Mouse (Mus musculus): ENCODE data around the gene Ctnna3. TPM values are rescaled to one million over a fixed set of nuclear protein-coding genes. Genes with fewer than 3 reads are reported as not detected.
A peak's percentile ranks its signal among the peaks of the same experiment; 100 is the strongest.

Ctnna3 gene
- polyA plus RNA-seq, 1 experiment from 2014 or later: 1.2 TPM

GRCm38 (mm10) chr10:63947266-63947665, 517.4 kb downstream of the Ctnna3 start:
- 86% methylated on average over 4 of the region's 4 CpGs for WGBS
- Histone ChIP-seq H3K4me3 (replicated peaks; ENCODE audit: low read length) (no peak overlapping the region), H3K27ac (ENCODE audit: low read length) (no peak overlapping the region), H3K9me3 (replicated peaks; ENCODE audit: control insufficient read depth, low read length) (no peaks in the 10 kb centered on the region), H3K36me3 (ENCODE audit: control insufficient read depth, insufficient read depth, low read length) (no peaks in the 10 kb centered on the region), H3K27me3 (ENCODE audit: control insufficient read depth, insufficient read depth, low read length) (no peaks in the 10 kb centered on the region), H3K9ac (ENCODE audit: low read length) (no peak overlapping the region), H3K4me2 (ENCODE audit: low read depth, low read length) (no peak overlapping the region), H3K4me1 (ENCODE audit: control insufficient read depth, insufficient read depth, low read length) (no peaks in the 10 kb centered on the region; the same call in 1 of the 2 replicates)
- no peak for ATAC-seq (ENCODE audit: insufficient read depth, low FRiP score)

GRCm38 (mm10) chr10:63950867-63951266, 521.0 kb downstream of the Ctnna3 start:
- H3K27me3 ChIP-seq (ENCODE audit: control insufficient read depth, insufficient read depth, low read length): no peaks in the 10 kb centered on the region
- no peaks in the 10 kb centered on the region for H3K9me3 ChIP-seq (replicated peaks; ENCODE audit: control insufficient read depth, low read length)
- no peaks in the 10 kb centered on the region for H3K36me3 ChIP-seq (ENCODE audit: control insufficient read depth, insufficient read depth, low read length)
- no peak overlapping the region for H3K9ac ChIP-seq (ENCODE audit: low read length)
- no peak overlapping the region for H3K27ac ChIP-seq (ENCODE audit: low read length)
- no peak overlapping the region for H3K4me2 ChIP-seq (ENCODE audit: low read depth, low read length)
- no peak overlapping the region for H3K4me3 ChIP-seq (replicated peaks; ENCODE audit: low read length)
- H3K4me1 ChIP-seq (ENCODE audit: control insufficient read depth, insufficient read depth, low read length): peaks cover 3% of the 10 kb centered on the region
- WGBS: 41% methylated on average over 8 of the region's 8 CpGs
- peak; percentile 62; the same call in 1 of the 2 replicates for ATAC-seq (ENCODE audit: insufficient read depth, low FRiP score)

GRCm38 (mm10) chr10:63951481-63951880, 521.6 kb downstream of the Ctnna3 start:
- Histone ChIP-seq H3K9ac (ENCODE audit: low read length) (no peak overlapping the region), H3K4me1 (ENCODE audit: control insufficient read depth, insufficient read depth, low read length) (peaks cover 3% of the 10 kb centered on the region), H3K9me3 (replicated peaks; ENCODE audit: control insufficient read depth, low read length) (no peaks in the 10 kb centered on the region), H3K27me3 (ENCODE audit: control insufficient read depth, insufficient read depth, low read length) (no peaks in the 10 kb centered on the region), H3K4me3 (replicated peaks; ENCODE audit: low read length) (no peak overlapping the region), H3K36me3 (ENCODE audit: control insufficient read depth, insufficient read depth, low read length) (no peaks in the 10 kb centered on the region), H3K27ac (ENCODE audit: low read length) (no peak overlapping the region), H3K4me2 (ENCODE audit: low read depth, low read length) (no peak overlapping the region)
- 69% methylated on average over 1 of the region's 1 CpGs for WGBS
- no peak for ATAC-seq (ENCODE audit: insufficient read depth, low FRiP score)

- Histone ChIP-seq H3K27ac (ENCODE audit: low read length) (no peak overlapping the region), H3K9me3 (replicated peaks; ENCODE audit: control insufficient read depth, low read length) (no peaks in the 10 kb centered on the region), H3K4me2 (ENCODE audit: low read depth, low read length) (no peak overlapping the region), H3K9ac (ENCODE audit: low read length) (no peak overlapping the region), H3K4me3 (replicated peaks; ENCODE audit: low read length) (no peak overlapping the region), H3K4me1 (ENCODE audit: control insufficient read depth, insufficient read depth, low read length) (peaks cover 3% of the 10 kb centered on the region), H3K36me3 (ENCODE audit: control insufficient read depth, insufficient read depth, low read length) (no peaks in the 10 kb centered on the region), H3K27me3 (ENCODE audit: control insufficient read depth, insufficient read depth, low read length) (no peaks in the 10 kb centered on the region)
- WGBS: 18% methylated on average over 6 of the region's 7 CpGs
- ATAC-seq (ENCODE audit: insufficient read depth, low FRiP score): peak; percentile 13; the same call in 1 of the 2 replicates
These were observed 524.5 kb downstream of the Ctnna3 start for GRCm38 (mm10) chr10:63954308-63954930.

GRCm38 (mm10) chr10:63972300-63972699, 542.4 kb downstream of the Ctnna3 start:
- Histone ChIP-seq H3K4me2 (ENCODE audit: low read depth, low read length) (no peak overlapping the region), H3K27ac (ENCODE audit: low read length) (no peak overlapping the region), H3K27me3 (ENCODE audit: control insufficient read depth, insufficient read depth, low read length) (no peaks in the 10 kb centered on the region), H3K9ac (ENCODE audit: low read length) (no peak overlapping the region), H3K9me3 (replicated peaks; ENCODE audit: control insufficient read depth, low read length) (no peaks in the 10 kb centered on the region), H3K4me3 (replicated peaks; ENCODE audit: low read length) (no peak overlapping the region), H3K4me1 (ENCODE audit: control insufficient read depth, insufficient read depth, low read length) (no peaks in the 10 kb centered on the region), H3K36me3 (ENCODE audit: control insufficient read depth, insufficient read depth, low read length) (no peaks in the 10 kb centered on the region)
- ATAC-seq (ENCODE audit: insufficient read depth, low FRiP score): no peak
- 91% methylated on average over 2 of the region's 2 CpGs for WGBS

- no peaks in the 10 kb centered on the region; the same call in 1 of the 2 replicates for H3K4me1 ChIP-seq (ENCODE audit: control insufficient read depth, insufficient read depth, low read length)
- H3K9ac ChIP-seq (ENCODE audit: low read length): no peak overlapping the region; the same call in 1 of the 2 replicates
- no peaks in the 10 kb centered on the region for H3K27me3 ChIP-seq (ENCODE audit: control insufficient read depth, insufficient read depth, low read length)
- 16% methylated on average over 11 of the region's 11 CpGs for WGBS
- H3K4me2 ChIP-seq (ENCODE audit: low read depth, low read length): peak overlapping the region; percentile 42
- ATAC-seq (ENCODE audit: insufficient read depth, low FRiP score): no peak
- H3K36me3 ChIP-seq (ENCODE audit: control insufficient read depth, insufficient read depth, low read length): no peaks in the 10 kb centered on the region
- H3K4me3 ChIP-seq (replicated peaks; ENCODE audit: low read length): peak overlapping the region; percentile 16; the same call in 1 of the 2 replicates
- H3K27ac ChIP-seq (ENCODE audit: low read length): no peak overlapping the region
- no peaks in the 10 kb centered on the region for H3K9me3 ChIP-seq (replicated peaks; ENCODE audit: control insufficient read depth, low read length)
These were observed 548.2 kb downstream of the Ctnna3 start for GRCm38 (mm10) chr10:63978101-63978500.

- H3K4me1 ChIP-seq (ENCODE audit: control insufficient read depth, insufficient read depth, low read length): no peaks in the 10 kb centered on the region; the same call in 1 of the 2 replicates
- no peaks in the 10 kb centered on the region for H3K27me3 ChIP-seq (ENCODE audit: control insufficient read depth, insufficient read depth, low read length)
- no peaks in the 10 kb centered on the region for H3K36me3 ChIP-seq (ENCODE audit: control insufficient read depth, insufficient read depth, low read length)
- H3K4me3 ChIP-seq (replicated peaks; ENCODE audit: low read length): no peak overlapping the region
- no peak overlapping the region for H3K4me2 ChIP-seq (ENCODE audit: low read depth, low read length)
- no peak overlapping the region for H3K9ac ChIP-seq (ENCODE audit: low read length)
- no peak overlapping the region for H3K27ac ChIP-seq (ENCODE audit: low read length)
- no peaks in the 10 kb centered on the region for H3K9me3 ChIP-seq (replicated peaks; ENCODE audit: control insufficient read depth, low read length)
- WGBS: 36% methylated on average over 3 of the region's 3 CpGs
- no peak for ATAC-seq (ENCODE audit: insufficient read depth, low FRiP score)
These were observed 548.6 kb downstream of the Ctnna3 start for GRCm38 (mm10) chr10:63978535-63978934.

GRCm38 (mm10) chr10:63978969-63979368, 549.1 kb downstream of the Ctnna3 start:
- 76% methylated on average over 5 of the region's 5 CpGs for WGBS
- Histone ChIP-seq H3K27ac (ENCODE audit: low read length) (no peak overlapping the region), H3K27me3 (ENCODE audit: control insufficient read depth, insufficient read depth, low read length) (no peaks in the 10 kb centered on the region), H3K36me3 (ENCODE audit: control insufficient read depth, insufficient read depth, low read length) (no peaks in the 10 kb centered on the region), H3K4me2 (ENCODE audit: low read depth, low read length) (no peak overlapping the region), H3K9ac (ENCODE audit: low read length) (no peak overlapping the region), H3K9me3 (replicated peaks; ENCODE audit: control insufficient read depth, low read length) (no peaks in the 10 kb centered on the region), H3K4me3 (replicated peaks; ENCODE audit: low read length) (no peak overlapping the region), H3K4me1 (ENCODE audit: control insufficient read depth, insufficient read depth, low read length) (no peaks in the 10 kb centered on the region; the same call in 1 of the 2 replicates)
- ATAC-seq (ENCODE audit: insufficient read depth, low FRiP score): no peak

- Histone ChIP-seq H3K9ac (ENCODE audit: low read length) (no peak overlapping the region), H3K4me1 (ENCODE audit: control insufficient read depth, insufficient read depth, low read length) (no peaks in the 10 kb centered on the region; the same call in 1 of the 2 replicates), H3K4me3 (replicated peaks; ENCODE audit: low read length) (no peak overlapping the region), H3K4me2 (ENCODE audit: low read depth, low read length) (no peak overlapping the region), H3K36me3 (ENCODE audit: control insufficient read depth, insufficient read depth, low read length) (no peaks in the 10 kb centered on the region), H3K9me3 (replicated peaks; ENCODE audit: control insufficient read depth, low read length) (no peaks in the 10 kb centered on the region), H3K27ac (ENCODE audit: low read length) (no peak overlapping the region), H3K27me3 (ENCODE audit: control insufficient read depth, insufficient read depth, low read length) (no peaks in the 10 kb centered on the region)
- 63% methylated on average over 2 of the region's 2 CpGs for WGBS
- ATAC-seq (ENCODE audit: insufficient read depth, low FRiP score): no peak
These were observed 549.5 kb downstream of the Ctnna3 start for GRCm38 (mm10) chr10:63979410-63979809.

All from stomach, embryonic 16.5 days (tissue).